Mouse (Mus musculus): ENCODE data around the gene Nkiras1. TPM values are rescaled to one million over a fixed set of nuclear protein-coding genes. Genes with fewer than 3 reads are reported as not detected.
"Not testable (repeated sequence)": the region's sequence is repeated elsewhere in the genome, so short reads cannot be mapped to it uniquely, and the experiment has no call there.

The Nkiras1 gene
- 10 to 100 TPM; 32.7 to 36.0 TPM for total RNA-seq (2021)

DNA sequence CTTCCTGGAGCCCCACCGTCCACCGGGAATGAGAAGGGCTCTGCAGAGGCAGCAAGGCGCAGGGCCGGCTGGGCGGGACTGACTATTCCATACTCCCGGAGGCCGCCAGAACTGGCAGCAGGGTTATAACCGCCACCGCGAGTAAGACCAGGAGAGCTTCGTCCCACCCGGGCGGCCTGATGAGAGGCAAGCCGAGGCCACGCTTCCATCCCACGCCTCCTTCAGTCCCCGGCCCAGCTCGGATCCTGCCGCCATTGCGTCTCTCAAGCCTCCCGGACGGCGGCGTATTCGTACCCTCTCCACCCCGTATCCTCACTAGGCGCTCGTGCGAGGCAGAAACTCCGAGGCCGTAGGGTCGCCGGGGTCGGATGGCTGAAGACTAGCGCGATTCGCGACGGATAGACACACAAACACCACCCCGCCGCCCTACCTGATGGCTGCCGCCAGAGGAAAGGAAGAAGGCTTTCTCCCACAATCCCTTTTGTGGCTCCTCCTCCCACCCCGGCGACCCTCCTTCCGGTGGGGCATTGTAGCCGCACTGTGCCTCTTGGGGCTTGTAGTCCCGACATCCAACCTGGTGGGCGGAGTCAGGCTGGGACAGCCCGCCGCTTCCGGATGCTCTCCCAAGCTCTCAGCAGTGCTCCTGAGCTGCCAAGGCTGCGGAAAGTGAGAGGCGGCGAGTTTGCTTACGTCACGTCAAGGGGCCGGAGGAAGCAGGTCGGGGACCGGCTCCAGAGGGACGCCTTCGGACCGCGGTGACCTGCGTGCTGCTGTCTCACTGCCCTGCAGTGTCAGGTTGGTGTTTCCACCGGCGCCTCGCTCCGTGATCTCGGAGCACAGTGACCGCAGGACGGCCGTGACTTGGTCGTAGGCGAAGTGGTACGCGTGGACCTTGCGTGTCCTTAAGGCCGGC is at the start of gene Nkiras1, which contains the start of gene Rpl15:
Gene Nkiras1, plus strand, starts transcription at position 608 of the 913 bp plus-strand sequence.
Gene Rpl15, minus strand, starts transcription at position 863 of the 913 bp plus-strand sequence.
- intact Hi-C loops (cut with DNase I), result loop anchor here (1.0 to 2.0 kb wide), 2 partner anchors 31 to 60 kb away; partner anchors contain the start of genes Nr1d2 and Ube2e1
- DNase-seq, result peak; percentile 96 to 97

DNA sequence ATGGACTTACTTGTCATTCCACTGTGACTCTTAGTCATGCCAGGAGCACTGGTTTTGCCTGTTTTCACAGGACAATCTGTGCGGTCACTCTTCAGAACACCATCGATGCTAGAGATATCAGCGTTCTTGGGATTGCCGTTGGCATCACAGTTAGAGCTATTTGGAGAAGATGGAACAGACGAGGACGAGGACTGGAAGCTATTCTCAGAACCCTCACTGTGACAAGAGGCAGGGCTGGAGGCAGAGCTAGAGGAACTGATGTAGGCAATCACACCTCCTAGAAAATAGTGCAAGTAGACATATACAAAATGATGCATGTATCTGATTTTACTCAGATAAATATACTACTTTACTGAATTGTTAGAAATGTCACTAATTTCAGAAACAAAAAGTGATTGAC is 49.0 kb upstream of the Nkiras1 start:
- intact Hi-C loops (cut with DNase I), result no loop called here
- no peak for DNase-seq

DNA sequence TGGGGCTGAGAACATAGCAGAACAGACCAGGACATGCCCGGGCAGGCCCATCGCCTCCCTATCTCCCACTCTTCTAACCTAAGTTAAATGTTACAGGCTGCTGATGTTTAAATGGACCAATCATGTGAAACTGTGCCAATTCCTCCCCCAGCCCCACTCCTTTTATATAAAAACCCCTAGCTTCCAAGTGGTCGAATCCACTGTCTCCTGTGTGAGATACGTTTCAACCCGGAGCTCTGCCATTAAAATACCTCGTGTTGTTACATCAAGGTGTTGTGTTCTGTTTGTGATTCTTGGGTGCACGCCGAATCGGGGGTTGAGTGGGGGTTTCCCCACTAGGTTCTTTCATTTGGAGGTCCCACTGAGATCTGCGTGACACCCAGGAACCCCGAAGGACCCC is 45.5 kb upstream of the Nkiras1 start:
- DNase-seq; intact Hi-C loops (cut with DNase I): not testable (repeated sequence)

DNA sequence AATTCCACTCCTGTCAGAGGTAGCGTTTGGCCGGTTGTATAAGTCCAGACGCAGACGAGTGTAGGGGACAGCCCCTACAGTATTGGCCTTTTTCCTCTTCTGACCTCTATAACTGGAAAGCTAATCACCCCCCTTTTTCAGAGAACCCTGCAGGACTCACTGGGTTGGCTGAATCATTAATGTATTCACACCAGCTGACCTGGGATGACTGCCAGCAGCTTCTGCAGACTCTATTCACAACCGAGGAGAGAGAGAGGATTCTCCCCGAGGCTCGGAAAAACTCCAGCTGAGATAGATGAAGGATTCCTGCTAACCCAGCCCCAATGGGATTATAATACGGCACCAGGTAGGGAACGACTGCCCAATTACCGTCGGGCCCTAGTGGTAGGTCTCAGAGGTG is 44.8 kb upstream of the Nkiras1 start:
- intact Hi-C loops (cut with DNase I); DNase-seq: not testable (repeated sequence)

- intact Hi-C loops (cut with DNase I), result loop anchor here (5.0 kb wide), 1 partner anchor 98 kb away; no protein-coding TSS in a partner anchor
Observed at GRCm38 (mm10) chr14:18229751-18230150, 41.2 kb upstream of the Nkiras1 start.

GRCm38 (mm10) chr14:18231866-18232265 is 39.1 kb upstream of the Nkiras1 start:
- not testable (repeated sequence) for DNase-seq
- intact Hi-C loops (cut with DNase I), result loop anchor here (5.0 kb wide), 1 partner anchor 95 kb away; no protein-coding TSS in a partner anchor

More at GRCm38 (mm10) chr14:18229751-18230150, 41.2 kb upstream of the Nkiras1 start:
- DNase-seq, result not testable (repeated sequence)

- intact Hi-C loops (cut with DNase I), result loop anchor here (5.0 kb wide), 1 partner anchor 94 kb away; no protein-coding TSS in a partner anchor
- DNase-seq, result no peak
Observed at GRCm38 (mm10) chr14:18233076-18233475, 37.9 kb upstream of the Nkiras1 start.

DNA sequence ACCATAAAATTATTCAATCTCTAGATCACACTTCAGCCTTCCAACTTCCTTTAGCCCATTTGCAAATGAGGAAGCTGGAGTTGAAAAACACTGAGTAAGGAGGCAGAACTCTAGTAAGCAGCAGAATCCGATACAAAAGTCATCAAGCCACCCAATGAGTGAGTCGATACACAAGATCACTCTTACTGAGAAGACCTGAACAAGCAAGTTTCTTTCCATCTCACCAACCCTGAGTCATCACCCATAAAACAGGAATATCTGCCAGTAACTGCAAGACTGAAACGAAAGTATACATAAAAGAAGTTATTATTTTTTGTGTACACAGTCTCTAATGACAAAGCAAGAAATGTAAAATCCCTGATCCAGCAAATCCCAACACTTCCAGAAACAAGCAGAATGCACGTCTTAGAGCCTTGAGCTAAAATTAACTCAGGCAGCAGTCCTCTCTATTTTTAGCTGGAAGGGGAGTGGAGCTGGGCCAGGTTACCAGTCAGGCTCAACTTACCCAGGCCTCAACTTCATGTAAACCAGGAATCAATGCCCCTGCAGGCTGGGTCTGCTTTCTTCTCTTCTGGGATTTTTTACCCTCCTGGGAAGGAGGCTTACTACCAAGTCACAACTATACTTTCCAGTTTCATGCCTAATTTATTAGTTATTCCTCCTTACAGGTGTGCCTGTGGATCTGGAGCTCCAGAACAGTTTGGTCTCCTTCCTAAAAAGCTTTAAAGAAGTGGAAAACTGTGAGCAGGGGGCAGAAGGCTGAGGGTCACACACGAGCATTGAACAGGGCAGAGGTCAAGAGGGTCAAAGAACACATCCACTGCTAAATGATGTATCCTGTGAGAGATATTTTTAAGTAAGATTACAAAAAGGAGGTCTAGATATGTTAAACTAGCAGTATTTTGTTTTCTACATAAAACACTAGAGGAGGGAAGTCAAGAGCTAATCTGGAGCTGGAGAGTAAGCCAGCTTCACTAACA is 36.7 kb upstream of the Nkiras1 start:
- intact Hi-C loops (cut with DNase I), result loop anchor here (5.0 kb wide), 1 partner anchor 93 kb away; no protein-coding TSS in a partner anchor
- DNase-seq, result peak in 1 of 2 experiments; percentile 49

- intact Hi-C loops (cut with DNase I); DNase-seq: not testable (repeated sequence)
Observed at GRCm38 (mm10) chr14:18236496-18237235, 34.3 kb upstream of the Nkiras1 start.

DNA sequence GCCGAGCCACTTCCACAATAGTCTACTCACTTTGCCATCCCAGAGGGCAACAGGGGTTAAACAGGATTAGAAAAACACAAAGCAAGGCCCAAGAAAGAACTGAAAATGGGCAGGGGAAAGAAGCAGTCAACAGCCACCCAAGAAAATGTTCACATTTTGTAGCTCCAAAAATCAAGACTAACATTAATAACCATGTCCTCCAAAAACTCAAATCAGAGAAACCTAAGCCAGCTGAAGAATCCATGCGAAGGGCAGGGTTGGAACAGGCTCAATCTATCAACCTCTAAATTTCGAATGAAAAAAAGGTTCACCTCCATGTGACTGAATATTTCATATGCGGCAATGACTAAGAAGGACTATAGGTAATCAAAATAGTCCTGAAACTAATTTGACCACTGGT is 33.6 kb upstream of the Nkiras1 start:
- intact Hi-C loops (cut with DNase I), result no loop called here
- no peak for DNase-seq

GRCm38 (mm10) chr14:18238131-18238749 is 32.7 kb upstream of the Nkiras1 start:
- peak; percentile 98 to 99 for DNase-seq
- intact Hi-C loops (cut with DNase I), result no loop called here

- intact Hi-C loops (cut with DNase I), result loop anchor here (1.0 kb wide), 1 partner anchor 32 kb away; the partner anchor contains the start of genes Nkiras1 and Rpl15
- peak; percentile 98 to 99 for DNase-seq
Observed at GRCm38 (mm10) chr14:18238750-18239731, 31.9 kb upstream of the Nkiras1 start, which contains the start of gene Nr1d2. Nr1d2 (minus strand) TSS chr14:18239127.

DNA sequence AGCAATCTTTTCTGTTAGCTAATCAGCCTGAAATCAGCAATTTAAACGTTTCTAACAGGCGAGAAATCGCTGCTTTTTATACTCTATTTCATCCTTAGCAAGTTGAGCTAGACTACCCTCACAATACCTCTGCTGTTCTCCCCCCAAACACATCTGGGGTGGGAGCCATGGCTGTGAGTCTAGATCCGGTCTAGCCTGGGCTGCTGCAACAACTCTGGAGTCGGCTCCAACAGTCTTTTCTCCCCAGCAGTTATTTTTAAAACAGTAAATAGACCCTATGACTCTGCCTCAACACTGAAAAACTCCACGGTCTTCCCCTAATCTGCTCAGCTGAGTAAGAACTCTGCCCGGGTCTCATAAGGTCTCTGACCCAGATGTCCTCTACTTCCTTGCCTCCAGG is 30.8 kb upstream of the Nkiras1 start:
- intact Hi-C loops (cut with DNase I), result no loop called here
- no peak for DNase-seq

GRCm38 (mm10) chr14:18241786-18242185 is 29.1 kb upstream of the Nkiras1 start:
- intact Hi-C loops (cut with DNase I), result no loop called here
- no peak for DNase-seq

GRCm38 (mm10) chr14:18242638-18243130 is 28.3 kb upstream of the Nkiras1 start:
- DNase-seq, result no peak
- intact Hi-C loops (cut with DNase I), result no loop called here

- no peak for DNase-seq
- intact Hi-C loops (cut with DNase I), result no loop called here
Observed at GRCm38 (mm10) chr14:18261203-18261602, 9.7 kb upstream of the Nkiras1 start.

DNA sequence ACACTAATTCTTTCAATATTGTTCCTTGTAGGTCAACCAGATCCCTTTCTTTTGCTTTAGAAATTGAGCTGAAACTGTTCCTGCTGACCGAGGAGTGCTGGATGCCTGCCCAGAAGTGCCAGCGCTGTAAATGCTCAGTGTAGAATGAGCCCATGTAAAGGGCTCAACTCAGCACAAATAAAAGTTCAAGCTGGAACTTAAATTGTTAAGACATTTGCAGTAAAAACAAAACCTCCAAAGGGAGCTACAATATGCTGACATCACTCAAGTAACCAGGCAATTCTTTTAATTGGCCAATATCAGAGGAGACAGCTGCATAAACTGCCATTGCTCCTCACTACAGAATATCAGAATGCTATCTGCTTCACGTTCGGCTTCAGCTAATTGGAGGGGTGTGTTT is 7.5 kb upstream of the Nkiras1 start:
- intact Hi-C loops (cut with DNase I), result no loop called here
- peak in 1 of 2 experiments; percentile 23 for DNase-seq
